Mouse (Mus musculus) embryonic facial prominence, embryonic 14.5 days (tissue): ENCODE measurements at regions not wholly inside any gene's neighbourhood (a gene's known extent, or its start where the extent isn't known, plus 50 kb on each side); places are given as distances from the start of the nearest gene placed in this dataset.

Source experiments
- ATAC-seq: fragments of 200-750 bp; cut with Nextera tagmentation; 2 replicates; pipeline ENCODE4 v1.8.0; 2017; ENCODE audit warnings: low read depth, moderate number of reproducible peaks, moderate TSS enrichment
- DNase-seq: peaks from one replicate; pipeline ENCODE4 v3.0.0-alpha.2; 2015; ENCODE audit warnings: low spot score
- H3K27ac ChIP-seq: fragments of 300-500 bp; sonication (generic); replicated peaks from 2 replicates; pipeline ENCODE4 v1.5.1; 2014; ENCODE audit warnings: low read depth, mild to moderate bottlenecking, low read length, moderate library complexity
- H3K27me3 ChIP-seq: fragments of 300-500 bp; sonication (generic); replicated peaks from 2 replicates; pipeline ENCODE4 v1.6.1; 2014; ENCODE audit warnings: low read length; ENCODE audit not compliant: control insufficient read depth, insufficient read depth
- H3K36me3 ChIP-seq: fragments of 300-500 bp; sonication (generic); 2 replicates; pipeline ENCODE4 v1.6.1; 2014; ENCODE audit warnings: low read length, mixed read lengths; ENCODE audit not compliant: control insufficient read depth, insufficient read depth
- H3K4me1 ChIP-seq: fragments of 300-500 bp; sonication (generic); 2 replicates; pipeline ENCODE4 v1.6.1; 2014; ENCODE audit warnings: antibody characterized with exemption, low read length; ENCODE audit not compliant: control insufficient read depth, insufficient read depth
- H3K4me2 ChIP-seq: fragments of 300-500 bp; sonication (generic); 2 replicates; pipeline ENCODE4 v1.6.1; 2014; ENCODE audit warnings: low read depth, mild to moderate bottlenecking, low read length, moderate library complexity, mixed read lengths
- H3K4me3 ChIP-seq: fragments of 300-500 bp; sonication (generic); 2 replicates; pipeline ENCODE4 v1.5.1; 2014; ENCODE audit warnings: low read depth, mild to moderate bottlenecking, low read length
- H3K9ac ChIP-seq: fragments of 300-500 bp; sonication (generic); 2 replicates; pipeline ENCODE4 v1.6.1; 2014; ENCODE audit warnings: low read depth, mild to moderate bottlenecking, low read length, moderate library complexity, mixed read lengths
- H3K9me3 ChIP-seq: fragments of 300-500 bp; sonication (generic); 2 replicates; pipeline ENCODE4 v1.6.1; 2016; ENCODE audit warnings: low read length; ENCODE audit not compliant: control insufficient read depth
- WGBS: fragments of 180-500 bp; shearing (Covaris S2); extraction: QIAGEN DNeasy Blood & Tissue Kit; methylation state at CpG from one replicate; pipeline ENCODE4 v1.1.7; 2014; 5-methylcytosine and 5-hydroxymethylcytosine counted together

GRCm38 (mm10) chr2:162769711-162770428, 108.9 kb upstream of the Ptprt start:
- 78% methylated on average over 6 of the region's 6 CpGs for whole genome bisulfite sequencing

GRCm38 (mm10) chr2:162764059-162764458, 103.1 kb upstream of the Ptprt start:
- no peak overlapping the region for H3K27ac ChIP-seq
- no peak overlapping the region for H3K9ac ChIP-seq
- ATAC-seq (no peak), DNase-seq (no peak)
- H3K4me3 ChIP-seq, result no peak overlapping the region
- H3K9me3 ChIP-seq, result no peaks in the 10 kb centered on the region
- no peaks in the 10 kb centered on the region for H3K36me3 ChIP-seq
- H3K4me1 ChIP-seq, result no peaks in the 10 kb centered on the region
- WGBS, result 90% methylated on average over 6 of the region's 6 CpGs
- H3K27me3 ChIP-seq, result no peaks in the 10 kb centered on the region
- H3K4me2 ChIP-seq, result no peak overlapping the region

More at GRCm38 (mm10) chr2:162769711-162770428, 108.9 kb upstream of the Ptprt start:
- no peak overlapping the region for H3K9ac ChIP-seq
- no peak overlapping the region for H3K27ac ChIP-seq
- H3K4me2 ChIP-seq, result no peak overlapping the region
- no peaks in the 10 kb centered on the region for H3K36me3 ChIP-seq
- H3K9me3 ChIP-seq, result no peaks in the 10 kb centered on the region
- ATAC-seq (no peak), DNase-seq (no peak)
- H3K27me3 ChIP-seq, result no peaks in the 10 kb centered on the region
- no peak overlapping the region for H3K4me3 ChIP-seq
- no peaks in the 10 kb centered on the region for H3K4me1 ChIP-seq

- H3K4me3 ChIP-seq, result no peak overlapping the region
- no peak overlapping the region for H3K4me2 ChIP-seq
- no peak overlapping the region for H3K27ac ChIP-seq
- no peaks in the 10 kb centered on the region for H3K27me3 ChIP-seq
- no peak overlapping the region for H3K9ac ChIP-seq
- DNase-seq, result peak; percentile 5
- 71% methylated on average over 5 of the region's 5 CpGs for WGBS
- ATAC-seq, result no peak; the same call in 1 of the 2 replicates
- no peaks in the 10 kb centered on the region for H3K4me1 ChIP-seq
- no peaks in the 10 kb centered on the region for H3K36me3 ChIP-seq
- H3K9me3 ChIP-seq, result no peaks in the 10 kb centered on the region
These were observed 79.6 kb upstream of the Ptprt start for GRCm38 (mm10) chr2:162740523-162740922.

GRCm38 (mm10) chr2:162735761-162736160, 74.8 kb upstream of the Ptprt start:
- Histone ChIP-seq H3K4me1 (no peaks in the 10 kb centered on the region), H3K9me3 (no peaks in the 10 kb centered on the region), H3K27me3 (no peaks in the 10 kb centered on the region), H3K4me3 (no peak overlapping the region), H3K36me3 (no peaks in the 10 kb centered on the region), H3K4me2 (no peak overlapping the region), H3K27ac (no peak overlapping the region), H3K9ac (no peak overlapping the region)
- ATAC-seq (no peak), DNase-seq (no peak)
- 42% methylated on average over 3 of the region's 3 CpGs for WGBS

GRCm38 (mm10) chr2:162734286-162734685, 73.3 kb upstream of the Ptprt start:
- DNase-seq (no peak), ATAC-seq (no peak)
- Histone ChIP-seq H3K4me1 (no peaks in the 10 kb centered on the region), H3K4me3 (no peak overlapping the region), H3K4me2 (no peak overlapping the region), H3K27me3 (no peaks in the 10 kb centered on the region), H3K36me3 (no peaks in the 10 kb centered on the region), H3K9me3 (no peaks in the 10 kb centered on the region), H3K27ac (no peak overlapping the region), H3K9ac (no peak overlapping the region)
- WGBS, result 48% methylated on average over 4 of the region's 4 CpGs

- H3K27ac ChIP-seq, result no peak overlapping the region
- ATAC-seq, result no peak
These were observed 59.1 kb upstream of the Ptprt start for GRCm38 (mm10) chr2:162720016-162720415.

GRCm38 (mm10) chr2:162718466-162718865, 57.5 kb upstream of the Ptprt start:
- WGBS, result 68% methylated on average over 7 of the region's 7 CpGs
- DNase-seq (no peak), ATAC-seq (no peak)

More at GRCm38 (mm10) chr2:162720016-162720415, 59.1 kb upstream of the Ptprt start:
- H3K4me1 ChIP-seq, result no peaks in the 10 kb centered on the region
- no peak overlapping the region for H3K9ac ChIP-seq
- H3K4me2 ChIP-seq, result no peak overlapping the region
- H3K36me3 ChIP-seq, result no peaks in the 10 kb centered on the region
- no peaks in the 10 kb centered on the region for H3K9me3 ChIP-seq
- no peak for DNase-seq
- no peaks in the 10 kb centered on the region for H3K27me3 ChIP-seq
- no peak overlapping the region for H3K4me3 ChIP-seq
- WGBS, result 50% methylated on average over 3 of the region's 3 CpGs

GRCm38 (mm10) chr2:162714976-162715375, 54.0 kb upstream of the Ptprt start:
- Histone ChIP-seq H3K27ac (no peak overlapping the region), H3K27me3 (no peaks in the 10 kb centered on the region), H3K9me3 (no peaks in the 10 kb centered on the region), H3K36me3 (no peaks in the 10 kb centered on the region), H3K4me1 (no peaks in the 10 kb centered on the region), H3K9ac (no peak overlapping the region), H3K4me2 (no peak overlapping the region), H3K4me3 (no peak overlapping the region)
- ATAC-seq (no peak), DNase-seq (no peak)
- WGBS, result 83% methylated on average over 8 of the region's 8 CpGs

More at GRCm38 (mm10) chr2:162718466-162718865, 57.5 kb upstream of the Ptprt start:
- Histone ChIP-seq H3K4me1 (no peaks in the 10 kb centered on the region), H3K27me3 (no peaks in the 10 kb centered on the region), H3K9me3 (no peaks in the 10 kb centered on the region), H3K36me3 (no peaks in the 10 kb centered on the region), H3K4me3 (no peak overlapping the region), H3K9ac (no peak overlapping the region), H3K27ac (no peak overlapping the region), H3K4me2 (no peak overlapping the region)

GRCm38 (mm10) chr2:162712972-162713371, 52.0 kb upstream of the Ptprt start:
- Histone ChIP-seq H3K4me3 (no peak overlapping the region), H3K9me3 (no peaks in the 10 kb centered on the region), H3K27me3 (no peaks in the 10 kb centered on the region), H3K27ac (no peak overlapping the region), H3K4me2 (no peak overlapping the region), H3K36me3 (no peaks in the 10 kb centered on the region), H3K9ac (no peak overlapping the region), H3K4me1 (no peaks in the 10 kb centered on the region)
- ATAC-seq (no peak), DNase-seq (peak; percentile 9)
- 53% methylated on average over 1 of the region's 1 CpGs for WGBS
